Mouse (Mus musculus) layer of hippocampus, adult 6 months (tissue): ENCODE results near the gene Zfp941. TPM values are rescaled to one million over a fixed set of nuclear protein-coding genes. Genes with fewer than 3 reads are reported as not detected.

Source experiments
- long read RNA-seq, 2 experiments: library from polyadenylated mRNA; unstranded; transcript quantifications; one replicate each; pipeline ENCODE4 v2.0.0; 2019 to 2020
- polyA plus RNA-seq: library from polyadenylated mRNA; unstranded; fragments of <200 nt; fragmentation: Nextera tagmentation; gene quantifications from 2 replicates; pipeline ENCODE4 v1.2.3, GENCODE M21; 2021

Gene Zfp941
- polyA plus RNA-seq, result 7.7 and 10.6 TPM in 2 replicates
- long read RNA-seq, experiment 1, transcript Zfp941-202 (3 exons, 3,851 nt), result major isoform, 18 of 25 reads
- long read RNA-seq, experiment 1, partial matches to known transcripts, result 0 of 25 reads
- long read RNA-seq, experiment 1, other reads (novel, unspliced or antisense), result 7 of 25 reads
- long read RNA-seq, experiment 2, transcript Zfp941-202 (3 exons, 3,851 nt), result major isoform, 169 of 195 reads
- long read RNA-seq, experiment 2, partial matches to known transcripts, result 9 of 195 reads
- long read RNA-seq, experiment 2, other reads (novel, unspliced or antisense), result 16 of 195 reads

GRCm38 (mm10) chr7:140821653-140822329, at the start of gene Zfp941:
TSS of gene Zfp941 (minus strand) at chr7:140822178.

GRCm38 (mm10) chr7:140857550-140858505, 35.9 kb upstream of the Zfp941 start, which contains the start of gene Bet1l:
TSS of gene Bet1l (minus strand) at chr7:140857577.

GRCm38 (mm10) chr7:140856785-140857549, 35.0 kb upstream of the Zfp941 start, which contains the start of gene Ric8a:
TSS of gene Ric8a (plus strand) at chr7:140856957.

GRCm38 (mm10) chr7:140855860-140856784, 34.1 kb upstream of the Zfp941 start, which contains the start of gene Gm45785:
TSS of gene Gm45785 (minus strand) at chr7:140856331.

GRCm38 (mm10) chr7:140847755-140848580, 26.0 kb upstream of the Zfp941 start, which contains the start of gene Odf3:
TSS of gene Odf3 (plus strand) at chr7:140847805.

GRCm38 (mm10) chr7:140844905-140845665, 23.1 kb upstream of the Zfp941 start, which contains the start of gene Scgb1c1:
TSS of gene Scgb1c1 (plus strand) at chr7:140845547.

GRCm38 (mm10) chr7:140834968-140835757, 13.2 kb upstream of the Zfp941 start, which contains the start of gene Urah:
TSS of gene Urah (plus strand) at chr7:140835018.

GRCm38 (mm10) chr7:140787406-140788052, 34.4 kb downstream of the Zfp941 start, which contains the start of gene Syce1:
TSS of gene Syce1 (minus strand) at chr7:140787852.

GRCm38 (mm10) chr7:140763447-140764020, 58.4 kb downstream of the Zfp941 start, which contains the start of gene Cyp2e1:
TSS of gene Cyp2e1 (plus strand) at chr7:140763739.

Other genes starting within 250 kb of the Zfp941 start
- 0.03 and 0.09 TPM in 2 replicates for gene Olfr46, start 220.9 kb downstream of the Zfp941 start, polyA plus RNA-seq
- gene Olfr61, start 193.2 kb downstream of the Zfp941 start, polyA plus RNA-seq, result not detected in 2 replicates
- 0.10 and 0.18 TPM in 2 replicates for gene Olfr53, start 175.7 kb downstream of the Zfp941 start, polyA plus RNA-seq
- gene Olfr539, start 162.2 kb downstream of the Zfp941 start, polyA plus RNA-seq, result 0.18 and 0.30 TPM in 2 replicates
- not detected in 2 replicates for gene Olfr45, start 140.2 kb downstream of the Zfp941 start, polyA plus RNA-seq
- not detected in 2 replicates for gene Olfr541, start 124.9 kb downstream of the Zfp941 start, polyA plus RNA-seq
- 0.65 and 1.8 TPM in 2 replicates for gene Cyp2e1, start 58.4 kb downstream of the Zfp941 start, polyA plus RNA-seq
- 0.24 and 0.28 TPM in 2 replicates for gene Syce1, start 34.3 kb downstream of the Zfp941 start, polyA plus RNA-seq
- gene Urah, start 12.8 kb upstream of the Zfp941 start, polyA plus RNA-seq, result 2.4 and 3.5 TPM in 2 replicates
- gene Scgb1c1, start 23.4 kb upstream of the Zfp941 start, polyA plus RNA-seq, result 0.82 TPM in 1 of 2 replicates, not detected in the other
- gene Odf3, start 25.6 kb upstream of the Zfp941 start, polyA plus RNA-seq, result not detected in 2 replicates
- gene Gm45785, start 34.2 kb upstream of the Zfp941 start, polyA plus RNA-seq, result 3.0 TPM in 1 of 2 replicates, not detected in the other
- gene Ric8a, start 34.8 kb upstream of the Zfp941 start, polyA plus RNA-seq, result 52.9 and 59.6 TPM in 2 replicates
- gene Bet1l, start 35.4 kb upstream of the Zfp941 start, polyA plus RNA-seq, result 72.6 and 88.5 TPM in 2 replicates
- 96.9 and 105 TPM in 2 replicates for gene Psmd13, start 59.8 kb upstream of the Zfp941 start, polyA plus RNA-seq
- gene Sirt3, start 60.1 kb upstream of the Zfp941 start, polyA plus RNA-seq, result 114 and 117 TPM in 2 replicates
- 2.6 and 126 TPM in 2 replicates for gene Cox8b, start 78.3 kb upstream of the Zfp941 start, polyA plus RNA-seq
- 0.16 and 0.31 TPM in 2 replicates for gene Nlrp6, start 98.7 kb upstream of the Zfp941 start, polyA plus RNA-seq
- 1.6 and 2.2 TPM in 2 replicates for gene Pgghg, start 119.2 kb upstream of the Zfp941 start, polyA plus RNA-seq
- gene Ifitm5, start 128.1 kb upstream of the Zfp941 start, polyA plus RNA-seq, result not detected in 2 replicates
- gene Gm45717, start 133.8 kb upstream of the Zfp941 start, polyA plus RNA-seq, result not detected in 2 replicates
- 51.2 and 53.5 TPM in 2 replicates for gene Ifitm2, start 133.8 kb upstream of the Zfp941 start, polyA plus RNA-seq
- 4.4 and 5.5 TPM in 2 replicates for gene Ifitm1, start 145.0 kb upstream of the Zfp941 start, polyA plus RNA-seq
- gene Ifitm3, start 188.6 kb upstream of the Zfp941 start, polyA plus RNA-seq, result 59.4 and 78.8 TPM in 2 replicates
- 0.31 TPM in 1 of 2 replicates, not detected in the other for gene Ifitm6, start 195.7 kb upstream of the Zfp941 start, polyA plus RNA-seq
- not detected in 2 replicates for gene Gm17387, start 207.0 kb upstream of the Zfp941 start, polyA plus RNA-seq
- 16.5 and 19.8 TPM in 2 replicates for gene B4galnt4, start 238.9 kb upstream of the Zfp941 start, polyA plus RNA-seq